Mouse (Mus musculus) embryonic facial prominence, embryonic 15.5 days (tissue): ENCODE measurements around the gene Cpped1. TPM values are rescaled to one million over a fixed set of nuclear protein-coding genes. Genes with fewer than 3 reads are reported as not detected.

Experiments used
- ATAC-seq: fragments of 200-750 bp; cut with Nextera tagmentation; 2 replicates; pipeline ENCODE4 v1.8.0; 2017; ENCODE audit warnings: low read depth, moderate TSS enrichment; ENCODE audit not compliant: insufficient number of reproducible peaks, low FRiP score, low TSS enrichment
- H3K27ac ChIP-seq: fragments of 300-500 bp; sonication (generic); replicated peaks from 2 replicates; pipeline ENCODE4 v1.5.1; 2015; ENCODE audit warnings: mild to moderate bottlenecking, inconsistent platforms
- H3K27me3 ChIP-seq: fragments of 300-500 bp; sonication (generic); 2 replicates; pipeline ENCODE4 v1.6.1; 2015; ENCODE audit warnings: inconsistent platforms
- H3K36me3 ChIP-seq: fragments of 300-500 bp; sonication (generic); 2 replicates; pipeline ENCODE4 v1.6.1; 2015; ENCODE audit warnings: mild to moderate bottlenecking, inconsistent platforms
- H3K4me1 ChIP-seq: fragments of 300-500 bp; sonication (generic); 2 replicates; pipeline ENCODE4 v1.6.1; 2015; ENCODE audit warnings: inconsistent platforms
- H3K4me2 ChIP-seq: fragments of 300-500 bp; sonication (generic); replicated peaks from 2 replicates; pipeline ENCODE4 v1.6.1; 2015; ENCODE audit warnings: mild to moderate bottlenecking, inconsistent platforms
- H3K4me3 ChIP-seq: fragments of 300-500 bp; sonication (generic); replicated peaks from 2 replicates; pipeline ENCODE4 v1.5.1; 2015; ENCODE audit warnings: mild to moderate bottlenecking, inconsistent platforms
- H3K9ac ChIP-seq: fragments of 300-500 bp; sonication (generic); 2 replicates; pipeline ENCODE4 v1.6.1; 2015; ENCODE audit warnings: inconsistent platforms
- H3K9me3 ChIP-seq: fragments of 300-500 bp; sonication (generic); replicated peaks from 2 replicates; pipeline ENCODE4 v1.6.1; 2016; ENCODE audit warnings: inconsistent platforms
- WGBS: fragments of 180-500 bp; shearing (Covaris S2); methylation state at CpG from one replicate; pipeline ENCODE4 v1.1.7; 2015; 5-methylcytosine and 5-hydroxymethylcytosine counted together
- polyA plus RNA-seq: library from polyadenylated mRNA; unstranded; fragments of >200 nt; fragmentation: Nextera tagmentation; extraction: Ambion mirVana; gene quantifications from 2 replicates; pipeline ENCODE4 v1.2.1, GENCODE M21; 2015

Gene Cpped1
- 23.7 and 26.3 TPM in 2 replicates for polyA plus RNA-seq

DNA sequence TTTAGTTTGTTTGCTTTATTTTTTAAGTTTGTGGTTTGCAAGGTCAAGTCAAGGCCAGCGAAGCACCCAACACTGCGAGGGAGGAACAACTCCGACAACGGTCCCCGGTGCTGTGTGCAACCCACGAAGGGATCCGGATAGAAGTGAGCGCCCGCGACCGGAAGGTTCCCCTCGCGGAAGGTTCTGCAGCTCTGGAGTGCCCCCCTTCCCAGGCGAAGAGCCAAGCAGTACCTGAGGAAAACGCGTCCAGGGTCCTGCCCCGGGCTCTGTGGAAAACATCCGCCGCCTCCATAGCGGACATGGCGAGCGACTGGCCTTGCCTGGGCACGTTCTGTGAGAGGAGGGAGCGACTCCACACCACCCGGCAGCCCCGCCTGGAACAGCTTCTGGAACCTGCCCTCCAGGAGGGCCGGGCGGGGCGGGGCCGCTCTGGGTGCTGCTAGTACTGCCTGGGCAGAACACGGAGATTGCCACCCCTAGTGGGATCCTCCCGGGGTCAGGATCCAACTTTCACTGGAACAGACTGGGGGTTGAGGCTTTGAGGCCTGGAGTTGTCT, at the start of gene Cpped1:
Cpped1 (minus strand) TSS at position 411 of the 557 bp plus-strand sequence.
- under 1% methylated on average over 32 of the region's 32 CpGs for WGBS
- no peaks in the 10 kb centered on the region for H3K9me3 ChIP-seq
- no peaks in the 10 kb centered on the region for H3K27me3 ChIP-seq
- H3K4me3 ChIP-seq, result peak within 1 kb of the TSS; percentile 75
- peaks cover 10% of the 10 kb centered on the region for H3K4me1 ChIP-seq
- peak within 1 kb of the TSS; percentile 62 for H3K4me2 ChIP-seq
- ATAC-seq, result peak; percentile 95
- no peaks in the 10 kb centered on the region for H3K36me3 ChIP-seq
- H3K27ac ChIP-seq, result peak within 1 kb of the TSS; percentile 90
- H3K9ac ChIP-seq, result peak within 1 kb of the TSS; percentile 58

DNA sequence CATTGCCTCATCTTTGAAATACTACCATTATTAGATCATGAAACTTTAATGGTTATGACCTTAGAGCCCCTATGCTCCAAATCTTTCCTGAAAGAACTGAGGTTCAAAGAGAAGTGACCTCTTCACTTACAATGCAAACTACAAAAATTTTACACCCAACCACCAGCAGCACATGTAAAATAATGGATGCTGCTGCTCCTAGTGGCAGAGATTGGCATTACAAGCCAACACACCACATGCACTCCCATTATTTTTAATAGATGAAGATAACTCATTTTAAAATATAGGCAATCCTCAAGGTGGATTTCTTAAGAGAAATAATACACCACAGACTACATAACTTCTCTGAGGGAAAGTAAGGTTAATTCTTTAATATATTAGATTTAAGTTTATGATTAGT, 31.2 kb upstream of the Cpped1 start:
- Histone ChIP-seq H3K4me3 (no peak overlapping the region), H3K27me3 (no peaks in the 10 kb centered on the region), H3K4me2 (no peak overlapping the region), H3K36me3 (no peaks in the 10 kb centered on the region), H3K4me1 (no peaks in the 10 kb centered on the region), H3K9ac (no peak overlapping the region), H3K9me3 (no peaks in the 10 kb centered on the region), H3K27ac (no peak overlapping the region)
- ATAC-seq, result no peak

DNA sequence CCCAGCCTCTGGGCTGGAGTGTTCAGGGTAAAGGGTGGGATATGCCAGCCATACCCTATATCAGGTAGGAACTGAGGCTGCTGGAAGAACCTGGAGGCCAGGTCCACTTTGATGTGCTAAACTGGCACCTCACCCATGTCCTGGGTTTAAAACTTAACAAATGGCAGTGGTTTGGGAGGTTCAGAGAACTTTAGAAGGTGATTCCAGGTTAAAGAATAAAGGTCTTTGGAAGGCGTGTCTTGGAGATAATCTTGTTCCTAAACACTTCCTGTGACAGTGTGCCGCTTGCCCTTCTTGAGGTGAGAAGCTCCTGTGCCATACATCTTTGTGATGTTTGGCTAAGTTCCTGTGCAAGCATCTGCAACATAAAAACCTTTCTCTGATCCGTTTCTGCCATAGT, 1.6 kb upstream of the Cpped1 start:
- Histone ChIP-seq H3K9me3 (no peaks in the 10 kb centered on the region), H3K27me3 (no peaks in the 10 kb centered on the region), H3K4me2 (no peak overlapping the region), H3K36me3 (no peaks in the 10 kb centered on the region), H3K9ac (no peak overlapping the region), H3K4me3 (no peak overlapping the region), H3K27ac (no peak overlapping the region), H3K4me1 (peaks cover 10% of the 10 kb centered on the region)
- 79% methylated on average over 3 of the region's 3 CpGs for WGBS
- ATAC-seq, result no peak

DNA sequence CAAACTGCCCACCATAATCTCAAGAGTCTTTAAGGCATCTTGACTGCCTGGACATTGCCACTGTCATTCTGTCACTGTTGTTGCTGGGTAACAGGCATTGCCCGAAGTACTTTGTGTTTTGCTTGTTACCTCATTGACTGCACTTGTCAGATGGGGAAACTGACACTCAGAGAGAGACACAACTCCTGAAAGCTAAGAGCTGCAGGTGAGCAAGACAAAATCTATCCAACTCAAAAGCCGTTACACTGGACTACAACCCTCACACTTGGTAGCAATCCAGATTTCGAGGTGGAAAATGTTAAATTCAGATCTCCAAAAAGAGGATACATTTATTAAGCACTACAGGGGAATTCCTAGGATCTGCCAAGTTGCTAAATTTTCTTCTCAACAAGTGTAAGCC, 572 bp upstream of the Cpped1 start:
- no peaks in the 10 kb centered on the region for H3K27me3 ChIP-seq
- H3K4me3 ChIP-seq, result no peak overlapping the region
- no peak overlapping the region for H3K27ac ChIP-seq
- H3K9ac ChIP-seq, result no peak overlapping the region
- no peak for ATAC-seq
- H3K9me3 ChIP-seq, result no peaks in the 10 kb centered on the region
- WGBS, result 76% methylated on average over 3 of the region's 3 CpGs
- H3K36me3 ChIP-seq, result no peaks in the 10 kb centered on the region
- no peak overlapping the region for H3K4me2 ChIP-seq
- H3K4me1 ChIP-seq, result peaks cover 10% of the 10 kb centered on the region

DNA sequence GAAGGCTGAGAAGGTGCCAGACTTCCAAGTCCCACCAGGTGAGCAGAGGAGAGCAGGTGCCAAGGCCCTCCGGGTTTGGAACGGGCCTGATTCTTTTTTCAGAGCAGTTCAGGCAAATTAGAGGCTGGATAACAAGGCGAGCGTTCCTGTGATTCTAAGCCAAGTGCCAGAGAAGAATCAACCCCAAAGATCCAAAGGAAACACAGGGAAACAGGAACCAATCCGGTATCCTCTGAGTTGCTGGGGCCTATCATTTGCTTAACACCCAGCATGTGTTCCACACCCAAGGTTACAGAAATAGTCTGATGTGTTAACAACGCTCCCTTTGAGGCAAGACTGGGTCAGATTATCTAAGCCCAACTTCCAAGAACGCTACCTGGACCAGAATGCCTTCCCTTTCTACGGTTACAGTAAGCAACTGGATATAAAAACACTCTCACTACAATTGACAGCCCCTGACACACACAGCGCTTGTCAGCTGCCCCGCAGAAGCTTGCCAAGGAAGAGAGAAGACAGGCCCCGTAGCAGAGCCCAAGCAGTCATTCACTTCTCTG, 707 bp downstream of the Cpped1 start:
- peaks cover 10% of the 10 kb centered on the region for H3K4me1 ChIP-seq
- peak overlapping the region; percentile 75 for H3K4me3 ChIP-seq
- peak overlapping the region; percentile 58 for H3K9ac ChIP-seq
- H3K36me3 ChIP-seq, result no peaks in the 10 kb centered on the region
- WGBS, result 18% methylated on average over 11 of the region's 11 CpGs
- peak overlapping the region; percentile 90 for H3K27ac ChIP-seq
- peak overlapping the region; percentile 62 for H3K4me2 ChIP-seq
- H3K27me3 ChIP-seq, result no peaks in the 10 kb centered on the region
- no peak for ATAC-seq
- H3K9me3 ChIP-seq, result no peaks in the 10 kb centered on the region

DNA sequence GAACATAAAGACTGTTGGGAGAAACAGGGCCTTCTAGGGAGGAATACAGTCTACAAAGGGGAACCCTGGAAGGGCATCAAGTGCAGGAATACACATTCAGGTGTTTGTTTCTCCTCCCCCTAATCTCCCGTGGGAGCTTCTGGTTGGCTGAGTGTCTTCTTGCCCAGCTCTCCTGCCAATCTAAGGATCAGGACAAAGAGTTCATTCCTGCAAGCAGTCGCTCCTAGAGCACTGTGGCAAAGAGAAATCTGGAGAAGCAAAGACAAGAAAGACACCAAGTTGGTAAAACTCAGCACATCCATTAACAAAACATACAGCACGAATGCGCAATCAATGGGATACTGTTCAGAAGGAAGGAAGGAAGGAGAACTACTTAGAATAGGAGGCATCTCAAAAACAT, 1.4 kb downstream of the Cpped1 start:
- Histone ChIP-seq H3K9me3 (no peaks in the 10 kb centered on the region), H3K27ac (no peak overlapping the region), H3K36me3 (no peaks in the 10 kb centered on the region), H3K4me2 (peak overlapping the region; percentile 62), H3K4me1 (peaks cover 10% of the 10 kb centered on the region), H3K27me3 (no peaks in the 10 kb centered on the region), H3K4me3 (peak overlapping the region; percentile 75; the same call in 1 of the 2 replicates), H3K9ac (no peak overlapping the region)
- no peak for ATAC-seq
- 73% methylated on average over 4 of the region's 4 CpGs for WGBS

DNA sequence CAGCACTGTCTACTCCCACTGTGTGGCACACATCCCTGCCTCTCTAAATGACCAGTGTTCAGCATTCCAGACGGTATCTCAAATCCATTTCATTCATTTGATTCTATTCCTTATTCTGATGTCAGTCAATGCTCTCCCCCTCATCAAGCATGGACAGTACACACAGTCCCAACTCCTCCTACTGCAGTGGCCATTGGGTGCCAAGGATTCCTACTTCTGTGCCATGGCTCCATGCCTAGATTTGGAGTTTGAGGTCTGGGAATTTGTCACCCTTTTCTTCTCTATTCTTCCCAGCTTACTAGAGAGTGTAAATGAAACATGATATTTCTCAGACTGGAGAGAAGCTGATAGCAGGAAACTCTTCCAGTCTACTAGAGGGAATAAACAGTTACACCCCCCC, 2.3 kb downstream of the Cpped1 start:
- no peak for ATAC-seq
- 83% methylated on average over 1 of the region's 1 CpGs for WGBS
- H3K9me3 ChIP-seq, result no peaks in the 10 kb centered on the region
- H3K27ac ChIP-seq, result no peak overlapping the region
- H3K4me3 ChIP-seq, result no peak overlapping the region
- no peaks in the 10 kb centered on the region for H3K36me3 ChIP-seq
- H3K4me1 ChIP-seq, result peaks cover 10% of the 10 kb centered on the region
- H3K27me3 ChIP-seq, result no peaks in the 10 kb centered on the region
- no peak overlapping the region for H3K4me2 ChIP-seq
- H3K9ac ChIP-seq, result no peak overlapping the region

DNA sequence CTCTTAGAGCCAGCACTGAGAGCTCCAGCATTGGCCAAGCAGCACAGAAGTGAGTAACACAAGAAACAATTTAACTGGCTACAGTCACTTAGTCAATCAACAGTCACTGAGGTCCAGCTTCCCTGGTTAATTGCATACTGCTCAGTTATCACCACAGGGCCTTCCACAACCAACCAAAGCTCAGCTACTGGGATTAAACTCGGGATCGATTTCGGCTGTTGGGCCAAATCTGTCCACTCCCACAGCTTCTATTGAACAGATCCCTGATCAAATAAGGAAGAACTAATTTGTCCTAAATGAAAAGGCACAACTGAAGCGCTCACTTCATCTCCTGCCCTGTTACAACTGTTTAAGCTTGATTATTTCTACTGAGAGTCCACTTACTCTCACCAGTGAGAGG, 4.0 kb downstream of the Cpped1 start:
- H3K27me3 ChIP-seq, result no peaks in the 10 kb centered on the region
- H3K4me1 ChIP-seq, result peaks cover 10% of the 10 kb centered on the region
- no peaks in the 10 kb centered on the region for H3K36me3 ChIP-seq
- no peak overlapping the region for H3K4me3 ChIP-seq
- H3K4me2 ChIP-seq, result no peak overlapping the region
- H3K9me3 ChIP-seq, result no peaks in the 10 kb centered on the region
- H3K9ac ChIP-seq, result no peak overlapping the region
- WGBS, result 82% methylated on average over 4 of the region's 4 CpGs
- H3K27ac ChIP-seq, result no peak overlapping the region
- ATAC-seq, result no peak

DNA sequence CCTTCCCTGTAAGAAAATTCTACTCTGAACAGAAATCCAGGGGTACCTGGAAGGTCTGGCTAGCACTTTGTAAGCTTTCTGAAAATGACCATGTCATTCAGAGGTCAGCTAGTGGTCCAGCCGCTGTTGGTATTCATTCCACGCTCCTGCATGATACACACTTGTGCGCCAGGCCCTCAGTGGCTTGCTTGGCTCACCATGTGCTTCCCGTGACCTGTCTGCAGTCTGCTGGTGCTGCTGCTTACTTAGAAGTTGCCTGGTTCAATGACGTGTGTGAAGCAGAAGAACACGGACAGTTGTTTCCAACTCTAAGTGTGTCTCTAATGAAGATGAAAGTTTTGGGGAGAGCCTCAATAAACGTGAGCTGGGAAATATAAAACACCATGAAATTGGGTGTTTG, 7.2 kb downstream of the Cpped1 start:
- H3K27me3 ChIP-seq, result no peaks in the 10 kb centered on the region
- no peak overlapping the region for H3K4me2 ChIP-seq
- no peak overlapping the region for H3K4me3 ChIP-seq
- H3K4me1 ChIP-seq, result no peaks in the 10 kb centered on the region
- no peak overlapping the region for H3K9ac ChIP-seq
- no peak for ATAC-seq
- no peaks in the 10 kb centered on the region for H3K9me3 ChIP-seq
- no peak overlapping the region for H3K27ac ChIP-seq
- WGBS, result 80% methylated on average over 7 of the region's 7 CpGs
- no peaks in the 10 kb centered on the region for H3K36me3 ChIP-seq

DNA sequence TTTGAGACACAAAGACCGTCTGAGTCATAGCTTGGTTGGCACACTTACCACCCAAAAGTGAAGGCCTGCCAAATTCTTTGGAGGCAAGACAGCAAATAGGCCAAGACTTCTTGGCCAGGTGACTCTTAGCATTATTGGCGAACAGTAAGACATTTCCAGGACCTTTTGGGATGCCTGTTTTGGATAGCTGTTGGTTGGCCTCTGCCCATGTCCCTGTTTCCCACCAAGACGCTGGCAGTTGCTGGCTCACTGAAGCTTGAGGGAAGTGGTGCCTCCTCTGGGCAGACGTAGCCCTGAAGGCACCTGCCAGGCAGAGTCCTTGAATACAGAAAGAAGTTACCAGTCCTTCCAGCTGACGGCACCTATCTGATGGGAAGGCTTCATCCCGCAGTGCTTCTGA, 8.9 kb downstream of the Cpped1 start:
- no peaks in the 10 kb centered on the region for H3K4me1 ChIP-seq
- H3K4me2 ChIP-seq, result no peak overlapping the region
- WGBS, result 86% methylated on average over 6 of the region's 6 CpGs
- no peaks in the 10 kb centered on the region for H3K27me3 ChIP-seq
- no peak overlapping the region for H3K27ac ChIP-seq
- no peak overlapping the region for H3K4me3 ChIP-seq
- H3K9ac ChIP-seq, result no peak overlapping the region
- no peak for ATAC-seq
- H3K9me3 ChIP-seq, result no peaks in the 10 kb centered on the region
- no peaks in the 10 kb centered on the region for H3K36me3 ChIP-seq

DNA sequence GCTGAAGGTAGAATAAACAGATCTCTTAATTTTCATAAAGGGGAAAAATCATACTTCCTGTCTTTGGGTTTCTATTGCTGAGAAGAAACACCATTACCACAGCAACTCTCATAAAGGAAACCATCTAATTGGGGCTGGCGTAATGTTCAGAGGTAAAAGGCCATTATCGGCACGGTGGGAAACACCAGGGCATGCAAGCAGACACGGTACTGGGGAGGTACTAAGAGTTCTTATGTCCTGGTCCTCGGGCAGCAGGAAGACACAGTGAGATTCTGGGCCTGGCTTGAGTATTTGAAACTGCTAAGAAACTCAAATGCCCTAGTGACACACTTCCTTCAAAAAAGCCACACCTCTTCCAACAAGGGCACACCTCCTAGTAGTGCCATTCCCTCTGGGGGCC, 12.8 kb downstream of the Cpped1 start:
- Histone ChIP-seq H3K4me3 (no peak overlapping the region), H3K9ac (no peak overlapping the region), H3K4me2 (no peak overlapping the region), H3K27ac (no peak overlapping the region), H3K9me3 (no peaks in the 10 kb centered on the region), H3K27me3 (no peaks in the 10 kb centered on the region), H3K4me1 (no peaks in the 10 kb centered on the region), H3K36me3 (no peaks in the 10 kb centered on the region)
- 89% methylated on average over 5 of the region's 5 CpGs for whole genome bisulfite sequencing
- no peak for ATAC-seq

DNA sequence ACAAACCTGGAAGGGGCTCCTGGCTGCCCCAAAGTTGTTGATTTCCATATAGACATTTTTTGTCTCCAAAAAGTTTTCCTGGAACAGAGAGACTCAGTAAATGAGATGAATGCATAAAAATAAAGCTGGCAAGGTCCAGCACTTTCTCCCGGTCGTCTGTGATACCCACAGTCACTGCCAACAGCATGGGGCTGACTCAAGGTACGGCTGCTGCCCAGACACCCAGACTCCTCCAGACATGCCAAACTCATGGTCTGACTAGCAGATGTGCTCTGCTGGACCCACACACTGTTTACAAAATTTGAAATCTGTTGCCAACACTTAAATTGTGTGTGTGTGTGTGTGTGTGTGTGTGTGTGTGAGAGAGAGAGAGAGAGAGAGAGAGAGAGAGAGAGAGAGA, 14.4 kb downstream of the Cpped1 start:
- no peaks in the 10 kb centered on the region for H3K36me3 ChIP-seq
- ATAC-seq, result no peak
- H3K9ac ChIP-seq, result no peak overlapping the region
- no peak overlapping the region for H3K4me3 ChIP-seq
- H3K27me3 ChIP-seq, result no peaks in the 10 kb centered on the region
- H3K27ac ChIP-seq, result no peak overlapping the region
- H3K4me1 ChIP-seq, result no peaks in the 10 kb centered on the region
- H3K4me2 ChIP-seq, result no peak overlapping the region
- no peaks in the 10 kb centered on the region for H3K9me3 ChIP-seq
- 63% methylated on average over 3 of the region's 3 CpGs for WGBS
